Mouse (Mus musculus) midbrain, embryonic 14.5 days (tissue): ENCODE results near the gene Sema5a. TPM values are rescaled to one million over a fixed set of nuclear protein-coding genes. Genes with fewer than 3 reads are reported as not detected.

Experiments used
- ATAC-seq: fragments of 200-750 bp; cut with Nextera tagmentation; 2 replicates; pipeline ENCODE4 v1.8.0; 2017; ENCODE audit warnings: moderate number of reproducible peaks, moderate library complexity; ENCODE audit not compliant: low FRiP score, low TSS enrichment
- DNase-seq: peaks from one replicate; pipeline ENCODE4 v3.0.0-alpha.2; 2015
- H3K27ac ChIP-seq: fragments of 300-500 bp; sonication (generic); replicated peaks from 2 replicates; pipeline ENCODE4 v1.5.1; 2014; ENCODE audit warnings: mild to moderate bottlenecking, low read depth, low read length, moderate library complexity
- H3K27me3 ChIP-seq: fragments of 300-500 bp; sonication (generic); 2 replicates; pipeline ENCODE4 v1.6.1; 2014; ENCODE audit warnings: low read length, control low read depth, mixed read lengths; ENCODE audit not compliant: control insufficient read depth, insufficient read depth
- H3K36me3 ChIP-seq: fragments of 300-500 bp; sonication (generic); 2 replicates; pipeline ENCODE4 v1.6.1; 2014; ENCODE audit warnings: low read length, control low read depth; ENCODE audit not compliant: control insufficient read depth, insufficient read depth
- H3K4me1 ChIP-seq: fragments of 300-500 bp; sonication (generic); 2 replicates; pipeline ENCODE4 v1.6.1; 2014; ENCODE audit warnings: mild to moderate bottlenecking, antibody characterized with exemption, low read length, control low read depth; ENCODE audit not compliant: control insufficient read depth, insufficient read depth
- H3K4me2 ChIP-seq: fragments of 300-500 bp; sonication (generic); 2 replicates; pipeline ENCODE4 v1.6.1; 2014; ENCODE audit warnings: mild to moderate bottlenecking, low read length, moderate library complexity
- H3K4me3 ChIP-seq: fragments of 300-500 bp; sonication (generic); replicated peaks from 2 replicates; pipeline ENCODE4 v1.5.1; 2014; ENCODE audit warnings: low read depth, low read length
- H3K9ac ChIP-seq: fragments of 300-500 bp; sonication (generic); replicated peaks from 2 replicates; pipeline ENCODE4 v1.6.1; 2014; ENCODE audit warnings: mild to moderate bottlenecking, low read length, moderate library complexity
- H3K9me3 ChIP-seq: fragments of 300-500 bp; sonication (generic); 2 replicates; pipeline ENCODE4 v1.6.1; 2016; ENCODE audit warnings: low read length, control low read depth, mixed read lengths; ENCODE audit not compliant: control insufficient read depth
- WGBS: fragments of 180-500 bp; shearing (Covaris S2); extraction: QIAGEN DNeasy Blood & Tissue Kit; methylation state at CpG from one replicate; pipeline ENCODE4 v1.1.7; 2014; 5-methylcytosine and 5-hydroxymethylcytosine counted together
- polyA plus RNA-seq: library from polyadenylated mRNA; unstranded; fragments of >200 nt; fragmentation: Nextera tagmentation; extraction: Ambion mirVana; gene quantifications from 2 replicates; pipeline ENCODE4 v1.2.1, GENCODE M21; 2014

Sema5a gene
- polyA plus RNA-seq, 1 experiment from 2014 or later, result 6.1 TPM

DNA sequence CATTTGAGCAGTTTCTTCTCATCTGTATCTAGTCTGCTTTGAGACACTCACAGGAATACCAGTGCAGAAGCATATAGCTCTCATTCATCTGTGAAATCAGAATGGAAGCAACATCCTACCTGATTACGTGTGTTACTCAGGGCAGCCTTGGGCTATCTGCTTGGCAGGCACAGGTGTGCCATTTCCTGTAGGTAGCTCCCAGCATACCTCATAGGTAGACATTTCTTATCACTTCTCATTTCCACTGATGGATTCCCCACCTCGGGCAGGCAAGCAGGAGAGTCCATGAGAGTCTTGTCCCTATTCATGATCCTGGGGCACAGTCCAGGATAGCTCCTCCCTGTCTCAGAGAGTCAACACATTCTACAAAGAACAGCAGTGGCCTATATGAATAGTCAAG, 381.4 kb downstream of the Sema5a start:
- no peak overlapping the region for H3K27ac ChIP-seq
- ATAC-seq (no peak), DNase-seq (no peak)
- H3K4me1 ChIP-seq, result no peaks in the 10 kb centered on the region
- H3K27me3 ChIP-seq, result no peaks in the 10 kb centered on the region
- H3K4me2 ChIP-seq, result no peak overlapping the region
- no peak overlapping the region for H3K9ac ChIP-seq
- no peak overlapping the region for H3K4me3 ChIP-seq
- no peaks in the 10 kb centered on the region for H3K9me3 ChIP-seq
- H3K36me3 ChIP-seq, result no peaks in the 10 kb centered on the region
- 88% methylated on average over 2 of the region's 2 CpGs for WGBS

DNA sequence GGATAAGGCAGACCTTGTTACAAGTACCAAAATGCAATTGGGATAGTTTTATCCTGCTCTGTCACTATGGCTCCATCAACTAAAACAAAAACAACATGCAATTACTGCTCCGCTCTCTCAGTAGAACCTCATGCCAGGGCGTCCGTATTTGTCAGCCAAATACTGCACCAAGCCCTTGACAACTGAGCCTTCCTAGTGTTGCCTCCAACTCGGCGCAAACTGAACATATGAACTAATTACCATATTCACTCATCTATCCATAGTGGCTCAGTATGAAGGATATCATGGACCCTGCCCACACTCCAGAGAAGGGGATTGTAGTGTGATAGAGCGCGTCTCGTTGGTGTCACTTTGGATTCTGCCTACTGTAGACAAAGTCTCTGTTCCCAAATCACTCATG, 389.1 kb downstream of the Sema5a start:
- H3K9me3 ChIP-seq, result no peaks in the 10 kb centered on the region
- no peak overlapping the region for H3K4me3 ChIP-seq
- no peak overlapping the region for H3K27ac ChIP-seq
- no peaks in the 10 kb centered on the region for H3K4me1 ChIP-seq
- H3K36me3 ChIP-seq, result no peaks in the 10 kb centered on the region
- no peaks in the 10 kb centered on the region for H3K27me3 ChIP-seq
- DNase-seq (no peak), ATAC-seq (no peak)
- WGBS, result 94% methylated on average over 8 of the region's 8 CpGs
- H3K9ac ChIP-seq, result no peak overlapping the region
- H3K4me2 ChIP-seq, result no peak overlapping the region

DNA sequence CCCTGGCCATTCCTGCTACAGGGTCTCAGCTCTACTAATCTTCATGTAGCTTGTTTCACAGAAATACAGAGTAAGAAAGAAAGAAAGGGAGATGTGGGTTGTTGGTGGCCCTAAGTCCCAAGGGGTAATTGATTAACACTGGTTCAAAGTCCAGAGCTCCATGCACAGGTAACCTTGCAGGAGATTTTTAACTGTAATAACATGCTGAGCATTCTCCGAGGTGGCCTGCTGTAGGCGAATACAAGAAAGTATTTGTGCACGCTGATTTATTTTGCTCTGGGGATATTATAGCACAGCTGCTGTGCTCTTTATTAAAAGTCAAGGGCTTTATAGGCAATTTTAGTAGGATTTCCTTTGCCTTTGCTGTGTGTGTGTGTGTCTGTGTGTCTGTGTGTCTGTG, 393.3 kb downstream of the Sema5a start:
- WGBS, result 72% methylated on average over 3 of the region's 3 CpGs
- H3K36me3 ChIP-seq, result no peaks in the 10 kb centered on the region
- ATAC-seq (no peak), DNase-seq (peak; percentile 3)
- no peak overlapping the region for H3K9ac ChIP-seq
- H3K9me3 ChIP-seq, result no peaks in the 10 kb centered on the region
- H3K4me3 ChIP-seq, result no peak overlapping the region
- H3K27me3 ChIP-seq, result no peaks in the 10 kb centered on the region
- H3K4me1 ChIP-seq, result no peaks in the 10 kb centered on the region
- H3K27ac ChIP-seq, result 0 out of 2 replicates have a peak overlapping the region, but pooled peaks have one; percentile 5
- no peak overlapping the region for H3K4me2 ChIP-seq

DNA sequence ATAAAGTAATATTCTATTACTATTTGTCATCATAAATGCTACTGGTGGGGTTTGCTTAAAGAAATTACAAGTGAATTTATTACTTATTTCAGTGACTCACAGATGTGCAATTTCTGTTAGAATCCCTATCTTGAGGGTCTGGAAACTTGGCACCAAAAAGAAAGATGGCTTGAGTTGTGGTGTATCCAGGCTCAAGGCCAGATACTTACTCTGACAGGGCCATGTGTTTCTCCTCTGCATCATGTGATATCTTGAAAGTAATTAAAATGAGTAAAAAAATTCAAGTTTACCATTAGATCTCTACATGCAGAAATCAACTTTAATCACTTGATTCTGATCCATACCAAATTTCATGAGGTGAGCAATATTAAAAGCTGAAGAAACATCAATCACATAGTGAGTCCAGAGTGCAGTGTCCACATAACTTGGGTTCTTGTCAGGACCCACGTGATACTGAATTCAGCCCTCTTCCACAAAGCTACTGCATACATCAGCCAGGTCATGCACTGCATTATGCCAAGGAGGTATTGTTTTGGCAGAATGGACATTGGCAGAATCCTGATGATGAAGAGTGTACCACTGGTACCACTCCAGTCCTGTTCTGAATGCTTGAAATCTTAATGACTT, 402.6 kb downstream of the Sema5a start:
- Histone ChIP-seq H3K4me3 (no peak overlapping the region), H3K9ac (no peak overlapping the region), H3K27ac (no peak overlapping the region), H3K4me1 (no peaks in the 10 kb centered on the region), H3K4me2 (no peak overlapping the region), H3K36me3 (no peaks in the 10 kb centered on the region), H3K27me3 (no peaks in the 10 kb centered on the region), H3K9me3 (no peaks in the 10 kb centered on the region)
- ATAC-seq (no peak), DNase-seq (no peak)
- WGBS, result 70% methylated on average over 1 of the region's 1 CpGs

DNA sequence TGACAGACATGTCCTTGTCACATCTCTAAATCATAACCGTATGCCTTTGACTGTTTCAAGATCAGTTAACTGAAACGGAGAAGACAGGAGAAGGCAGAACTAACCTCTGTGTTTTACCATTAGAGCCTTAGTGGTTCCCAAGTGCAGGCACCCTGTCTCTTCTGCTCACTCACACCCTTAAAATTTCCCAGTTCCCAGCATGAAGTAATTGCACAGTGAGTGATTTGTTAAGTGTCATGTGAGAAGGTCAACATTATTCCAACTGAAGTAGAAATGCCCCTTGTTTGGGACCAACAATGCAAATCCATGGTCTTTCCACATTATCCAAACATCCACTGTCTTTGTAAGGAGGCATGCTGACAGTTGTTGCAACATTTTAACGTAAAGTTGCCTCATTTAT, 409.4 kb downstream of the Sema5a start:
- WGBS, result 87% methylated on average over 3 of the region's 3 CpGs
- ATAC-seq, result no peak
- H3K27ac ChIP-seq, result no peak overlapping the region

DNA sequence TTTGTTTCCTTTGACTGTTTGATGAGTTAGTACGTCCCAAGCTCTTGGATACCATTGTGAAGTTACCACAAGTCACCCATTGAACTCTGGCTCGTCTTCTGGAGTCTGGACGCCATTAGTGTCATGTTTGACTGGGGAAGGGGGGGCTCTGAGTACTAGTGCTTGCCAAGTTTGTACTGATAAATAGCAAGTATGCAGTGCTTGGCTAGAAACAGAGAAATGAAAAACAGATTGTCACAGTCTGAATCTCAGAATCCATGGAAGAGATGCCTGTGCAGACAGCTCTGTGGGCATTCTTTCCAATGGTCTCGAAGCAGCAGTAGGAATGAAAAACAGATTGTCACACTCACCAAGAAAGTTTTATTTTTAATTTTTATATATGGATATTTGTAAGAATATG, 411.4 kb downstream of the Sema5a start:
- Histone ChIP-seq H3K4me3 (no peak overlapping the region), H3K4me1 (no peaks in the 10 kb centered on the region), H3K27me3 (no peaks in the 10 kb centered on the region), H3K27ac (no peak overlapping the region), H3K9ac (no peak overlapping the region), H3K9me3 (no peaks in the 10 kb centered on the region), H3K36me3 (no peaks in the 10 kb centered on the region), H3K4me2 (no peak overlapping the region)
- ATAC-seq, result no peak
- DNase-seq, result no peak
- 85% methylated on average over 4 of the region's 4 CpGs for WGBS

More for the DNA sequence above, 409.4 kb downstream of the Sema5a start:
- H3K36me3 ChIP-seq, result no peaks in the 10 kb centered on the region
- no peak overlapping the region for H3K4me3 ChIP-seq
- H3K4me2 ChIP-seq, result no peak overlapping the region
- no peaks in the 10 kb centered on the region for H3K9me3 ChIP-seq
- H3K27me3 ChIP-seq, result no peaks in the 10 kb centered on the region
- no peak overlapping the region for H3K9ac ChIP-seq
- no peaks in the 10 kb centered on the region for H3K4me1 ChIP-seq
- DNase-seq, result no peak

DNA sequence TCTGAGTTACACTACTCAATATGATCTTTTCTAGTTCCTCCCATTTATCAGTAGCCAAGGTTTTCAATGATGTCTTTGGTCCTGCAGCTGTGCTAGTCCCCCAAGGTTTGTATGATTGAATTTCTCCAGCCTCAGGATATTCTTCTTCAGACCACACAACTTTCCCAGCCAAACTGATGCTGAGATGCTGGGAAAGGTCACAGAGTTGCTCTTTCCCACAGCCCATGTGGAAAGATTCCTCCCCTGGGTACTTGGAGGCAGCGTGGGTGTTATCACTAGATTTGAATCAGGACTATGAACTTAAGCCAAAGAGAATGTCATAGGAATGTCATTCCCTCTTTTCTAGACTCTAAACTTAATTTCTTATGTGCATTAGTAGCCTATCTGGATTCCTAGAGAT, 431.8 kb downstream of the Sema5a start:
- H3K27ac ChIP-seq, result no peak overlapping the region
- no peak for ATAC-seq
- no peak overlapping the region for H3K9ac ChIP-seq
- DNase-seq, result no peak
- WGBS, result 75% methylated on average over 1 of the region's 1 CpGs
- H3K27me3 ChIP-seq, result no peaks in the 10 kb centered on the region
- no peaks in the 10 kb centered on the region for H3K4me1 ChIP-seq
- H3K4me2 ChIP-seq, result no peak overlapping the region
- no peak overlapping the region for H3K4me3 ChIP-seq
- H3K36me3 ChIP-seq, result no peaks in the 10 kb centered on the region
- H3K9me3 ChIP-seq, result no peaks in the 10 kb centered on the region

DNA sequence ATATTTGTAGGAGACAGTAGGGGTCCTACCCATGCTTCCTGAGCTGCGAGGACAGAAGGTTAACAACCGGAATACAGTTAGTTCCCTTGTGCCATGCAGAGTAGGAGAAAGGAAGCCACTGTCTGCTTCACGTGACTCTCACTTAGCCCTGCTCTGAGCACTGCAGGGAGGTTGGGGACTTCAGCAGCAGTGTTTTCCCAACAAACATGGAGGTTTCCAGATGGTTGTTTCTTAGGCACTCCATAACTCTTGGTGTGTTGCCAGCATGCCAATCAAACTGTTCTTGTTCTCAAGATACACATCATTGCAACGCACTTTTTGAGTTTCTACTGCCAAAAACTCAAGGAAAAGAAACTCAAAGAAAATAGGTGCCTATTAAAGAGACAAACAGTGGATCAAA, 440.5 kb downstream of the Sema5a start:
- DNase-seq (no peak), ATAC-seq (no peak)
- 89% methylated on average over 4 of the region's 4 CpGs for WGBS

DNA sequence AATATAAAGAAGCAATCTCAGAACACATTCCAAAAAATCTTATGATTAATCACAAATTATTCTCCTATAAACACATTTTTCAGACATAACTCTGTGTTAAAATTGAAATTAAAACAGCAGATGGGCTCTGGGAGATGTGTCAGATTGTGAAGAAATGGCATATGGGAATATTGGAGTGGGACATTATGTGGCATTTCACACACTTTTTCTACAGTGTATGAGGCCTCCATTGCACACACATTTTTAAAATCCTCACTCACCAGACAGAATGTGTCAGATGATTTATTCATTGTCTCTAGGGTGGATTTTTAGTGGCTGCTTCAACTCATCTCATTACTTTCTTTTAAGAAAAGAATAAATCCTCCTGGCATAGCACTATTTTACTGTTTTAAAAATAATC, 446.4 kb downstream of the Sema5a start:
- DNase-seq (no peak), ATAC-seq (no peak)
- no peaks in the 10 kb centered on the region for H3K27me3 ChIP-seq

More for the DNA sequence above, 440.5 kb downstream of the Sema5a start:
- Histone ChIP-seq H3K9me3 (no peaks in the 10 kb centered on the region), H3K4me3 (no peak overlapping the region), H3K4me2 (no peak overlapping the region), H3K27me3 (no peaks in the 10 kb centered on the region), H3K27ac (no peak overlapping the region), H3K36me3 (no peaks in the 10 kb centered on the region), H3K9ac (no peak overlapping the region), H3K4me1 (no peaks in the 10 kb centered on the region)

More for the DNA sequence above, 446.4 kb downstream of the Sema5a start:
- Histone ChIP-seq H3K4me2 (no peak overlapping the region), H3K9me3 (no peaks in the 10 kb centered on the region), H3K4me3 (no peak overlapping the region), H3K4me1 (no peaks in the 10 kb centered on the region), H3K27ac (no peak overlapping the region), H3K36me3 (no peaks in the 10 kb centered on the region), H3K9ac (no peak overlapping the region)
